Mouse (Mus musculus) embryonic fibroblast, embryonic 13.5 days (primary cell): ENCODE measurements around the gene Mcat.

Source experiments
- CTCF ChIP-seq: IDR thresholded peaks from 2 replicates; pipeline ENCODE4 v1.5.1; 2011; ENCODE audit warnings: mild to moderate bottlenecking, control low read depth, low read length, moderate library complexity, borderline replicate concordance; ENCODE audit not compliant: insufficient read depth
- POLR2A ChIP-seq: IDR thresholded peaks from 2 replicates; pipeline ENCODE4 v1.6.1; 2011; ENCODE audit warnings: low read depth, mild to moderate bottlenecking, control low read depth, low read length, moderate library complexity

DNA sequence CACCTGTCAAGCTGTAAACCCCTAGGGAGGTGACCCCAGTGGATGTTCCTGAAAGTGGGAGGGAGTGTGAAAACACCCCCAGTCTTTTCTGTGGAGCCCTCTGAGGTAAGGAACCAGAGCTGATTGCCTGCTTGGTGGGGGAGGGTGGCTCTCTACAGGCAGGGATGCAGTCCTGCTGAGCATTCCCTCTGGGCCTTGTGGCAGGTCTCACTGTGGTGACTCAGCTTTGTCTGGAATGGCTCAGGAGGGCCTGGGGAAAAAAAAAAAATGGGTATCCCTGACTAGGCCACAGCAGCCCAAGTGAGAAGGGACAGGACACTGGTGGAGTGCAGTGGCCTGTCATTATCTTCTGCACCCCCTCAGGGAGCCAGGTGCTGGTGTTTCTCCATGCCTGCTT lies 29.6 kb upstream of the Mcat start:
- TF ChIP-seq CTCF = no peak
- TF ChIP-seq POLR2A = no peak
